Mouse (Mus musculus): Measurements from ENCODE around the gene Rnase11.
"Not testable (repeated sequence)": the region's sequence is repeated elsewhere in the genome, so short reads cannot be mapped to it uniquely, and the experiment has no call there.

DNA sequence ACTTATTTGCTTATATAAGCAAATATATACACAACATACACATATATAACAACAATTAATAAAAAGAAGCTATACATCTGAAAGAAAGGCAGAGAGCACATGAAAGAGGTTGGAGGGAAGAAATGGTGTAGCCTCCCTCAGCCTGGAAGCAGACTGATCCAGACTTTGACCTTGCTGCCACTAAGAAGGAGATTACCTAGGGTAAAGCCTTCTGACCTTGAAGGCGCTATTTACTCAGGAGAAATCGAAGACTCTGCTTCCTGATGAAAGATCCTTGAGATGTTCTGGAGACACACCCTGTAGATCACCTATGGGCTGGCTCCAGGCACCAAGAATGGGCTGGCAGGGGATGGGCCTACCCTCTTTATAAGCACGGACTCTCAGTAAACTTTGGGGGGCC, 35.2 kb downstream of the Rnase11 start:
- not testable (repeated sequence) for TF ChIP-seq CTCF, EP300 (IDR thresholded peaks at IDR 0.05; ENCODE audit: low read depth)

Data from liver, embryonic 14.5 days (tissue).